Mouse (Mus musculus): Measurements from ENCODE around the gene Asf1b. TPM values are rescaled to one million over a fixed set of nuclear protein-coding genes. Genes with fewer than 3 reads are reported as not detected.

Gene Asf1b
- polyA plus RNA-seq, 1 experiment from 2014 or later: 64.8 TPM

GRCm38 (mm10) chr8:83941066-83941677 is 14.1 kb upstream of the Asf1b start:
- Histone ChIP-seq H3K9me3 (ENCODE audit: control insufficient read depth, low read length) (no peaks in the 10 kb centered on the region), H3K9ac (ENCODE audit: low read length) (no peak overlapping the region), H3K4me2 (ENCODE audit: low read length) (no peak overlapping the region), H3K27ac (ENCODE audit: low read depth) (no peak overlapping the region), H3K4me3 (ENCODE audit: low read depth, low read length) (no peak overlapping the region), H3K27me3 (replicated peaks; ENCODE audit: control insufficient read depth, insufficient read depth, low read length) (no peaks in the 10 kb centered on the region), H3K4me1 (replicated peaks; ENCODE audit: control insufficient read depth, insufficient read depth, low read length) (no peaks in the 10 kb centered on the region), H3K36me3 (ENCODE audit: control insufficient read depth, insufficient read depth, low read length) (peaks cover 26% of the 10 kb centered on the region)
- 73% methylated on average over 6 of the region's 6 CpGs for WGBS
- ATAC-seq (replicated peaks; ENCODE audit: low FRiP score, low TSS enrichment, low read depth) (no peak), DNase-seq (ENCODE audit: low spot score) (no peak)

- no peak for DNase-seq (ENCODE audit: low spot score)
- ATAC-seq (replicated peaks; ENCODE audit: low FRiP score, low TSS enrichment, low read depth): no peak
- 63% methylated on average over 1 of the region's 1 CpGs for WGBS
Observed at GRCm38 (mm10) chr8:83942446-83942845, 12.9 kb upstream of the Asf1b start.

GRCm38 (mm10) chr8:83945540-83945939 is 9.8 kb upstream of the Asf1b start:
- H3K4me1 ChIP-seq (replicated peaks; ENCODE audit: control insufficient read depth, insufficient read depth, low read length): no peaks in the 10 kb centered on the region
- ATAC-seq (replicated peaks; ENCODE audit: low FRiP score, low TSS enrichment, low read depth) (no peak), DNase-seq (ENCODE audit: low spot score) (no peak)
- H3K4me2 ChIP-seq (ENCODE audit: low read length): no peak overlapping the region
- no peak overlapping the region for H3K27ac ChIP-seq (ENCODE audit: low read depth)
- no peak overlapping the region for H3K4me3 ChIP-seq (ENCODE audit: low read depth, low read length)
- no peak overlapping the region for H3K9ac ChIP-seq (ENCODE audit: low read length)
- H3K9me3 ChIP-seq (ENCODE audit: control insufficient read depth, low read length): no peaks in the 10 kb centered on the region
- H3K36me3 ChIP-seq (ENCODE audit: control insufficient read depth, insufficient read depth, low read length): no peaks in the 10 kb centered on the region
- 56% methylated on average over 3 of the region's 3 CpGs for WGBS
- no peaks in the 10 kb centered on the region for H3K27me3 ChIP-seq (replicated peaks; ENCODE audit: control insufficient read depth, insufficient read depth, low read length)

More at GRCm38 (mm10) chr8:83942446-83942845, 12.9 kb upstream of the Asf1b start:
- H3K36me3 ChIP-seq (ENCODE audit: control insufficient read depth, insufficient read depth, low read length): peaks cover 18% of the 10 kb centered on the region
- H3K27ac ChIP-seq (ENCODE audit: low read depth): no peak overlapping the region
- H3K4me3 ChIP-seq (ENCODE audit: low read depth, low read length): no peak overlapping the region
- no peaks in the 10 kb centered on the region for H3K9me3 ChIP-seq (ENCODE audit: control insufficient read depth, low read length)
- H3K27me3 ChIP-seq (replicated peaks; ENCODE audit: control insufficient read depth, insufficient read depth, low read length): no peaks in the 10 kb centered on the region
- no peaks in the 10 kb centered on the region for H3K4me1 ChIP-seq (replicated peaks; ENCODE audit: control insufficient read depth, insufficient read depth, low read length)
- H3K9ac ChIP-seq (ENCODE audit: low read length): no peak overlapping the region
- H3K4me2 ChIP-seq (ENCODE audit: low read length): no peak overlapping the region

GRCm38 (mm10) chr8:83954749-83955105 is 580 bp upstream of the Asf1b start:
- DNase-seq (ENCODE audit: low spot score) (no peak), ATAC-seq (replicated peaks; ENCODE audit: low FRiP score, low TSS enrichment, low read depth) (no peak)
- no peaks in the 10 kb centered on the region for H3K36me3 ChIP-seq (ENCODE audit: control insufficient read depth, insufficient read depth, low read length)
- H3K9me3 ChIP-seq (ENCODE audit: control insufficient read depth, low read length): no peaks in the 10 kb centered on the region
- peak overlapping the region; percentile 74 for H3K4me3 ChIP-seq (ENCODE audit: low read depth, low read length)
- peak overlapping the region; percentile 45 for H3K9ac ChIP-seq (ENCODE audit: low read length)
- H3K4me1 ChIP-seq (replicated peaks; ENCODE audit: control insufficient read depth, insufficient read depth, low read length): peaks cover 10% of the 10 kb centered on the region
- H3K27me3 ChIP-seq (replicated peaks; ENCODE audit: control insufficient read depth, insufficient read depth, low read length): no peaks in the 10 kb centered on the region
- WGBS: 2% methylated on average over 14 of the region's 14 CpGs
- peak overlapping the region; percentile 56 for H3K4me2 ChIP-seq (ENCODE audit: low read length)
- H3K27ac ChIP-seq (ENCODE audit: low read depth): no peak overlapping the region

DNA sequence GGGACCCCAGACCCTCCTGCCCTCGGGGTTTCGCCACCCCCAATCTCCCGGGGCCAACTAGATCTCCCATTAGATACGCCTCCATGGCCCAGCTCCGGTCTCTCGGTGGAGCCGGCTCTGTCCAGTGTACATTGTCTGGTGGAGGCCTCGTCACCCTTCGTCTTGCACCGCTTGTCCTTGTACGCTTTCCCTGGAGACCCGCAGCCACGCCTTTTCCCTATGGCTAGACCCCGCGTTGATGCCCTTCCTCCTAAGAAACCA is 581 bp downstream of the Asf1b start:
- ATAC-seq (replicated peaks; ENCODE audit: low FRiP score, low TSS enrichment, low read depth) (no peak), DNase-seq (ENCODE audit: low spot score) (no peak)
- no peaks in the 10 kb centered on the region for H3K27me3 ChIP-seq (replicated peaks; ENCODE audit: control insufficient read depth, insufficient read depth, low read length)
- WGBS: 4% methylated on average over 15 of the region's 15 CpGs
- peak overlapping the region; percentile 74 for H3K4me3 ChIP-seq (ENCODE audit: low read depth, low read length)
- no peaks in the 10 kb centered on the region for H3K9me3 ChIP-seq (ENCODE audit: control insufficient read depth, low read length)
- no peak overlapping the region for H3K27ac ChIP-seq (ENCODE audit: low read depth)
- H3K9ac ChIP-seq (ENCODE audit: low read length): peak overlapping the region; percentile 56
- H3K36me3 ChIP-seq (ENCODE audit: control insufficient read depth, insufficient read depth, low read length): no peaks in the 10 kb centered on the region
- H3K4me1 ChIP-seq (replicated peaks; ENCODE audit: control insufficient read depth, insufficient read depth, low read length): peaks cover 10% of the 10 kb centered on the region
- peak overlapping the region; percentile 72 for H3K4me2 ChIP-seq (ENCODE audit: low read length)

- H3K4me2 ChIP-seq (ENCODE audit: low read length): peak overlapping the region; percentile 72
- H3K27me3 ChIP-seq (replicated peaks; ENCODE audit: control insufficient read depth, insufficient read depth, low read length): no peaks in the 10 kb centered on the region
- ATAC-seq (replicated peaks; ENCODE audit: low FRiP score, low TSS enrichment, low read depth) (no peak), DNase-seq (ENCODE audit: low spot score) (no peak)
- 20% methylated on average over 1 of the region's 1 CpGs for WGBS
- peak overlapping the region; percentile 56; the same call in 1 of the 2 replicates for H3K9ac ChIP-seq (ENCODE audit: low read length)
- peaks cover 10% of the 10 kb centered on the region for H3K4me1 ChIP-seq (replicated peaks; ENCODE audit: control insufficient read depth, insufficient read depth, low read length)
- no peaks in the 10 kb centered on the region for H3K36me3 ChIP-seq (ENCODE audit: control insufficient read depth, insufficient read depth, low read length)
- H3K4me3 ChIP-seq (ENCODE audit: low read depth, low read length): peak overlapping the region; percentile 74
- no peak overlapping the region for H3K27ac ChIP-seq (ENCODE audit: low read depth)
- no peaks in the 10 kb centered on the region for H3K9me3 ChIP-seq (ENCODE audit: control insufficient read depth, low read length)
Observed at GRCm38 (mm10) chr8:83956789-83957188, 1.5 kb downstream of the Asf1b start.

DNA sequence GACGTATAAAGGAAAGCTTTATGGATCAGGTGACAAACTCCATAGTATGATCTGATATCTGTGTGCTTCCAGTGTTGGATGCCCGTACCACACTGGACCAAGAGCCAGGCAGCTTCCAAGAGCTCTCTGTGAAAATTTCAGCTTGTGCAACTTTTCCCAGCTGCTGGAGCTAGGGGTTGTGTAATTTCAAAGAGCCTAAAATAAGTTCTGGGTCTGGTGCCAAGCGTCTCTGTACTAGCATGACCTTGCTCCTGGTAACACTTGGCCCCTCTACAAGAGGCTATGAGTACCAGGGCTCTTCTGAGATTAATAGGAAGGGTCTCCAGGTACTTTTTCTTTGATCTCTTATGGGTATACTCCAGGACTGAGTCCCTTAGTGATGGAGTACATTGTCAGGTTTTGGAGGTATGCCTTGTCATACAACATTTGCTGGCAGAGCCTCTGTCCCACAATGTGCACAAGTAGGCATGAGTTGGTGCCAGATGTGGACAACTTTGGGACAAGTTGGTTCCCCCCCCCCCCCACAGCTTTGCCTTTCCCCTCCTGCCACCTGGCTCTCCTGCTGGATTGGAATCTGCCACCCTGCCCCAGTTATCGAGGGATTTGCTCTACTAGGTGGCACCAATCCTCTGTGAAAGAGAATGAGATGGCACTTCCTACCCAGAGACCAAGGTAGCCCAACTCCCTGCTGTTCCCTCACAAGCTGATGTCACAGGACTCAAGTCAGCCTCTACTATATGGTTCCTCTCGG is 8.9 kb downstream of the Asf1b start:
- no peaks in the 10 kb centered on the region for H3K9me3 ChIP-seq (ENCODE audit: control insufficient read depth, low read length)
- H3K4me3 ChIP-seq (ENCODE audit: low read depth, low read length): no peak overlapping the region
- no peak overlapping the region for H3K4me2 ChIP-seq (ENCODE audit: low read length)
- no peak overlapping the region for H3K9ac ChIP-seq (ENCODE audit: low read length)
- 89% methylated on average over 5 of the region's 5 CpGs for WGBS
- H3K36me3 ChIP-seq (ENCODE audit: control insufficient read depth, insufficient read depth, low read length): peaks cover 32% of the 10 kb centered on the region
- ATAC-seq (replicated peaks; ENCODE audit: low FRiP score, low TSS enrichment, low read depth): no peak
- DNase-seq (ENCODE audit: low spot score): no peak
- no peaks in the 10 kb centered on the region for H3K27me3 ChIP-seq (replicated peaks; ENCODE audit: control insufficient read depth, insufficient read depth, low read length)
- H3K27ac ChIP-seq (ENCODE audit: low read depth): no peak overlapping the region
- H3K4me1 ChIP-seq (replicated peaks; ENCODE audit: control insufficient read depth, insufficient read depth, low read length): no peaks in the 10 kb centered on the region

DNA sequence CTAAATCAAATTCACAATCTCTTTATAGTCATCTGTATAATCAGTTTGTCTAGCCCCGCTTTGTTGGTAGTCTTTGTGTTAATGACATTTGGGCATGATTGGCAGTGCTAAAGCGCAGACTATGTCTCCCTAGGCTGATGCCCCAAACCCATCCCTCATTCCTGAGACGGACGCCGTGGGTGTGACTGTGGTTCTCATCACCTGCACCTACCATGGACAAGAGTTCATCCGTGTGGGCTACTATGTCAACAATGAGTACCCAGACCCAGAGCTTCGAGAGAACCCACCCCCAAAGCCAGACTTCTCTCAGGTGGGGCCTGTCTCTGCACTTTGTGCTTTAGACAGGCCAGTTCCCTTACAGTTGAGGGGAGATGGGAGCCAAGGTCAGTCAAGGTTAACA is 12.4 kb downstream of the Asf1b start:
- 87% methylated on average over 7 of the region's 7 CpGs for WGBS
- no peak for ATAC-seq (replicated peaks; ENCODE audit: low FRiP score, low TSS enrichment, low read depth)
- H3K27ac ChIP-seq (ENCODE audit: low read depth): no peak overlapping the region

DNA sequence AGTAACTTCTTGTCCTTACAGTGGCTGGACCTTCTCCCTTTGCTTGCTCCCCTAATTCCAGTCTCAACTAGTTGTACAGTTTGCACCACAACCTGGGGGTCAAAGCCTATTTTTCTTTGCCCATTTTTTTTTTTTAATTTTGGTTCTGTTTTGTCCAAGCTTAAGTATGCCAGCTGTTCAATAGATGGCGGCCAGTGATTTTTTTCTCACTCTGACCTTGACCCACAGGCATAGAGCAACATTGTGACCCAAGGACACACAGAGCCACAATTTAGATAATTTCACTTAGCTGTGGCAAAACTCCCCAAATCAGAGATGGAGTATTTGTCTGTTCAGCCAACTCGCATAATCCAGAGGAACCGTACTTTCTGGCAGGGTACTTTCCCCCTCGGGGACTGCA is 15.8 kb downstream of the Asf1b start:
- Histone ChIP-seq H3K36me3 (ENCODE audit: control insufficient read depth, insufficient read depth, low read length) (peaks cover 32% of the 10 kb centered on the region), H3K9me3 (ENCODE audit: control insufficient read depth, low read length) (no peaks in the 10 kb centered on the region), H3K9ac (ENCODE audit: low read length) (no peak overlapping the region), H3K4me2 (ENCODE audit: low read length) (no peak overlapping the region), H3K27ac (ENCODE audit: low read depth) (no peak overlapping the region), H3K27me3 (replicated peaks; ENCODE audit: control insufficient read depth, insufficient read depth, low read length) (no peaks in the 10 kb centered on the region), H3K4me3 (ENCODE audit: low read depth, low read length) (no peak overlapping the region), H3K4me1 (replicated peaks; ENCODE audit: control insufficient read depth, insufficient read depth, low read length) (peaks cover 14% of the 10 kb centered on the region)
- DNase-seq (ENCODE audit: low spot score): no peak
- WGBS: 84% methylated on average over 4 of the region's 4 CpGs
- ATAC-seq (replicated peaks; ENCODE audit: low FRiP score, low TSS enrichment, low read depth): no peak

More for the DNA sequence above, 12.4 kb downstream of the Asf1b start:
- no peaks in the 10 kb centered on the region for H3K27me3 ChIP-seq (replicated peaks; ENCODE audit: control insufficient read depth, insufficient read depth, low read length)
- H3K36me3 ChIP-seq (ENCODE audit: control insufficient read depth, insufficient read depth, low read length): peaks cover 40% of the 10 kb centered on the region
- no peak for DNase-seq (ENCODE audit: low spot score)
- no peak overlapping the region for H3K9ac ChIP-seq (ENCODE audit: low read length)
- no peaks in the 10 kb centered on the region for H3K9me3 ChIP-seq (ENCODE audit: control insufficient read depth, low read length)
- no peak overlapping the region for H3K4me2 ChIP-seq (ENCODE audit: low read length)
- H3K4me3 ChIP-seq (ENCODE audit: low read depth, low read length): no peak overlapping the region
- H3K4me1 ChIP-seq (replicated peaks; ENCODE audit: control insufficient read depth, insufficient read depth, low read length): 0 out of 2 replicates have a peak, but pooled peaks cover 4% of the 10 kb centered on the region

All from intestine, embryonic 14.5 days (tissue).